Mouse (Mus musculus) hindbrain, embryonic 16.5 days (tissue): Measurements from ENCODE around the gene Iltifb. TPM values are rescaled to one million over a fixed set of nuclear protein-coding genes. Genes with fewer than 3 reads are reported as not detected.
"Not testable (repeated sequence)": the region's sequence is repeated elsewhere in the genome, so short reads cannot be mapped to it uniquely, and the experiment has no call there.

Experiments
- ATAC-seq: fragments of 200-750 bp; cut with Nextera tagmentation; 2 replicates; pipeline ENCODE4 v1.8.0; 2017; ENCODE audit warnings: moderate TSS enrichment, moderate library complexity
- H3K27ac ChIP-seq: fragments of 300-500 bp; sonication (generic); 2 replicates; pipeline ENCODE4 v1.5.1; 2014; ENCODE audit warnings: low read depth, mild to moderate bottlenecking, control low read depth, low read length, moderate library complexity
- H3K27me3 ChIP-seq: fragments of 300-500 bp; sonication (generic); replicated peaks from 2 replicates; pipeline ENCODE4 v1.6.1; 2014; ENCODE audit warnings: low read length; ENCODE audit not compliant: control insufficient read depth, insufficient read depth
- H3K36me3 ChIP-seq: fragments of 300-500 bp; sonication (generic); 2 replicates; pipeline ENCODE4 v1.6.1; 2014; ENCODE audit warnings: mild to moderate bottlenecking, low read length, moderate library complexity, mixed read lengths; ENCODE audit not compliant: control insufficient read depth, insufficient read depth
- H3K4me1 ChIP-seq: fragments of 300-500 bp; sonication (generic); 2 replicates; pipeline ENCODE4 v1.6.1; 2014; ENCODE audit warnings: low read depth, low read length; ENCODE audit not compliant: control insufficient read depth, insufficient read depth
- H3K4me2 ChIP-seq: fragments of 300-500 bp; sonication (generic); 2 replicates; pipeline ENCODE4 v1.6.1; 2014; ENCODE audit warnings: mild to moderate bottlenecking, low read length, control low read depth, moderate library complexity
- H3K4me3 ChIP-seq: fragments of 300-500 bp; sonication (generic); 2 replicates; pipeline ENCODE4 v1.5.1; 2014; ENCODE audit warnings: mild to moderate bottlenecking, low read length, control low read depth, moderate library complexity
- H3K9ac ChIP-seq: fragments of 300-500 bp; sonication (generic); 2 replicates; pipeline ENCODE4 v1.6.1; 2014; ENCODE audit warnings: low read depth, mild to moderate bottlenecking, control low read depth, low read length, moderate library complexity
- H3K9me3 ChIP-seq: fragments of 300-500 bp; sonication (generic); 2 replicates; pipeline ENCODE4 v1.6.1; 2014; ENCODE audit warnings: mild to moderate bottlenecking, low read length, moderate library complexity; ENCODE audit not compliant: control insufficient read depth
- WGBS: fragments of 180-500 bp; shearing (Covaris S2); extraction: QIAGEN DNeasy Blood & Tissue Kit; methylation state at CpG from one replicate; pipeline ENCODE4 v1.1.7; 2014; 5-methylcytosine and 5-hydroxymethylcytosine counted together
- polyA plus RNA-seq: library from polyadenylated mRNA; unstranded; fragments of >200 nt; fragmentation: Nextera tagmentation; extraction: Ambion mirVana; gene quantifications from 2 replicates; pipeline ENCODE4 v1.2.1, GENCODE M21; 2015

Iltifb gene
- polyA plus RNA-seq = 0.52 and 1.5 TPM in 2 replicates

- H3K4me2 ChIP-seq = no peak within 1 kb of the TSS
- H3K4me1 ChIP-seq = no peaks in the 10 kb centered on the region
- H3K4me3 ChIP-seq = no peak within 1 kb of the TSS
- no peaks in the 10 kb centered on the region for H3K27me3 ChIP-seq
- H3K27ac ChIP-seq = no peak within 1 kb of the TSS
- WGBS = 94% methylated on average over 6 of the region's 6 CpGs
- H3K9ac ChIP-seq = no peak within 1 kb of the TSS
- no peak for ATAC-seq
- no peaks in the 10 kb centered on the region for H3K36me3 ChIP-seq
- no peaks in the 10 kb centered on the region for H3K9me3 ChIP-seq
Measured at GRCm38 (mm10) chr10:118294938-118295337, at the start of gene Iltifb. Gene Iltifb (minus strand): TSS chr10:118295038.

DNA sequence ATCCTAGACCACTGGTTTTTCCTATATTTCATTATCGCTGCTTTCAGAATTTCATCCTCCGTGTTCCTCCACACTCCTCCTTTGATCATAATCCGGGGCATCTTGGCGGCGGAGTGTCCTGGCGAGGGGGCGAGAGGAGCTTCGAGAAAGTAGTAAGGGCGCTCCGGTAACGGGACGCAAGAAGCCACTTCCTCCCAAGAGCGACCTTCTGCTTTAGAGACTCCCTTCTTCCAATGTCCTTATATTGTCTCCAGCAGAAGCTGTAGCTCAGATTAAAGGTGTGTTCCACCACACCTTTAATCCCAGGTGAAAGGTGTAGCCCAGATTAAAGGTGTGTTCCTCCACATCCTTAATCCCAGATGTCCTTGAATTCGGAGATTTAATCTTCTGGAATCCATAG is 48.3 kb upstream of the Iltifb start, which contains the start of gene Gm9046:
Gene Gm9046, minus strand, starts transcription at position 101 of the 400 bp plus-strand sequence.
- not testable (repeated sequence) for H3K27me3 ChIP-seq, H3K36me3 ChIP-seq, H3K4me3 ChIP-seq, ATAC-seq, H3K9me3 ChIP-seq, H3K9ac ChIP-seq, H3K4me1 ChIP-seq, H3K4me2 ChIP-seq, H3K27ac ChIP-seq
- WGBS = no CpG with 5 or more reads among the region's 14 CpGs

DNA sequence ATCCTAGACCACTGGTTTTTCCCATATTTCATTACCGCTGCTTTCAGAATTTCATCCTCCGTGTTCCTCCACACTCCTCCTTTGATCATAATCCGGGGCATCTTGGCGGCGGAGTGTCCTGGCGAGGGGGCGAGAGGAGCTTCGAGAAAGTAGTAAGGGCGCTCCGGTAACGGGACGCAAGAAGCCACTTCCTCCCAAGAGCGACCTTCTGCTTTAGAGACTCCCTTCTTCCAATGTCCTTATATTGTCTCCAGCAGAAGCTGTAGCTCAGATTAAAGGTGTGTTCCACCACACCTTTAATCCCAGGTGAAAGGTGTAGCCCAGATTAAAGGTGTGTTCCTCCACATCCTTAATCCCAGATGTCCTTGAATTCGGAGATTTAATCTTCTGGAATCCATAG is 42.9 kb upstream of the Iltifb start, which contains the start of gene Gm9045:
Gene Gm9045, minus strand, starts transcription at position 101 of the 400 bp plus-strand sequence.
- ATAC-seq, H3K27ac ChIP-seq, H3K36me3 ChIP-seq, H3K4me3 ChIP-seq, H3K4me2 ChIP-seq, H3K27me3 ChIP-seq, H3K9me3 ChIP-seq, H3K4me1 ChIP-seq, H3K9ac ChIP-seq: not testable (repeated sequence)
- no CpG with 5 or more reads among the region's 14 CpGs for WGBS

DNA sequence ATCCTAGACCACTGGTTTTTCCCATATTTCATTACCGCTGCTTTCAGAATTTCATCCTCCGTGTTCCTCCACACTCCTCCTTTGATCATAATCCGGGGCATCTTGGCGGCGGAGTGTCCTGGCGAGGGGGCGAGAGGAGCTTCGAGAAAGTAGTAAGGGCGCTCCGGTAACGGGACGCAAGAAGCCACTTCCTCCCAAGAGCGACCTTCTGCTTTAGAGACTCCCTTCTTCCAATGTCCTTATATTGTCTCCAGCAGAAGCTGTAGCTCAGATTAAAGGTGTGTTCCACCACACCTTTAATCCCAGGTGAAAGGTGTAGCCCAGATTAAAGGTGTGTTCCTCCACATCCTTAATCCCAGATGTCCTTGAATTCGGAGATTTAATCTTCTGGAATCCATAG is 37.5 kb upstream of the Iltifb start, which contains the start of gene Gm9044:
Gene Gm9044, minus strand, starts transcription at position 101 of the 400 bp plus-strand sequence.
- not testable (repeated sequence) for H3K9ac ChIP-seq, H3K4me2 ChIP-seq, ATAC-seq, H3K36me3 ChIP-seq, H3K27me3 ChIP-seq, H3K4me3 ChIP-seq, H3K27ac ChIP-seq, H3K4me1 ChIP-seq, H3K9me3 ChIP-seq
- no CpG with 5 or more reads among the region's 14 CpGs for WGBS

- WGBS = no CpG with 5 or more reads among the region's 11 CpGs
- not testable (repeated sequence) for H3K27me3 ChIP-seq, H3K4me1 ChIP-seq, H3K4me3 ChIP-seq, H3K36me3 ChIP-seq, ATAC-seq, H3K9me3 ChIP-seq, H3K4me2 ChIP-seq, H3K9ac ChIP-seq, H3K27ac ChIP-seq
Measured at GRCm38 (mm10) chr10:118326869-118327268, 32.0 kb upstream of the Iltifb start, which contains the start of gene Gm9040. Gene Gm9040 (minus strand): TSS chr10:118326969.

DNA sequence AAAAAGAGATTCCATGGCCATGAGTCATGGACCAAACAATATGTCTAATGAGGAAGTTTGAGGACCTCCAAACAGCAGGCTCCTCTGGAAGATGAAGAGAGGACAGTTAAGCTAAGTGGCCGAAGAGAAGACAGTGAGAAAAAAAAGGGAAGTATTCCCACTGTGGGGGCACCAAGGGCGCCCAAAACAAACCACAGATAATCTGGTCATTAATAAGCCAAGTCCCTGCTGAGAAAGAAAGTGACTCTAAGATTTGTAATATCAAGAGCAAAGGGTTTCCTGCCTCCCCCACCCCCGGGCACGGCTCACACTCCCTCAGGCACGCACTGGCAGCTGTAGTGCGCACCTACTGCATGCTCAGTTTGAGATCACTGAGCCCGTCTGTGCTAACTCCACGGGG is 24.2 kb upstream of the Iltifb start:
- no peaks in the 10 kb centered on the region for H3K4me1 ChIP-seq
- H3K27me3 ChIP-seq = no peaks in the 10 kb centered on the region
- no peak for ATAC-seq
- H3K4me3 ChIP-seq = no peak overlapping the region
- WGBS = 87% methylated on average over 8 of the region's 8 CpGs
- no peak overlapping the region for H3K9ac ChIP-seq
- no peak overlapping the region for H3K4me2 ChIP-seq
- no peaks in the 10 kb centered on the region for H3K36me3 ChIP-seq
- H3K9me3 ChIP-seq = no peaks in the 10 kb centered on the region
- no peak overlapping the region for H3K27ac ChIP-seq

DNA sequence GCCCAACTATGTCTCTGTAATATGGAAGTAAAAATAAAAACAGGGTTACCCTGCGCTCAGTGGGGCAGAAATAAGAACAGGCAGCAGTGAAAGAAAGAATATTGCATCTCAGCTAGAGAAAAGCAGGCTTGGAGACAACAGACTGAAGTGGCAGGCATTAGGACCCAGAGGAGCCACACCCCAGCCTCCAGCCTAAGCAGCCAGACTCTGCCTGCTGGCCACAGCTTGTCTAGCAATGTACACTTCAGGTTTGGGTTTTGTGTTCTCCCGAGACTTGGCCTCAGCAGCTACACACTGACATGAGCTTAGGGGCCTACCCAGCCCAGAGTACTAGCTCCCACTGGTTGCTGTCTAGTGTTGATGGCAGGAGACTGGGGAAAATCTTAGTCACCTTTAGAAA is 7.3 kb upstream of the Iltifb start:
- WGBS = 42% methylated on average over 2 of the region's 2 CpGs
- H3K4me1 ChIP-seq, H3K4me3 ChIP-seq, ATAC-seq, H3K9ac ChIP-seq, H3K4me2 ChIP-seq, H3K27ac ChIP-seq, H3K9me3 ChIP-seq, H3K27me3 ChIP-seq, H3K36me3 ChIP-seq: not testable (repeated sequence)

GRCm38 (mm10) chr10:118283016-118283415 is 11.8 kb downstream of the Iltifb start:
- H3K36me3 ChIP-seq, H3K27me3 ChIP-seq, H3K4me1 ChIP-seq, ATAC-seq, H3K4me2 ChIP-seq, H3K9ac ChIP-seq, H3K9me3 ChIP-seq, H3K4me3 ChIP-seq, H3K27ac ChIP-seq: not testable (repeated sequence)
- WGBS = 91% methylated on average over 3 of the region's 5 CpGs

GRCm38 (mm10) chr10:118282565-118282964 is 12.3 kb downstream of the Iltifb start:
- not testable (repeated sequence) for H3K9me3 ChIP-seq, H3K4me3 ChIP-seq, H3K4me2 ChIP-seq, ATAC-seq, H3K4me1 ChIP-seq, H3K27me3 ChIP-seq, H3K9ac ChIP-seq, H3K36me3 ChIP-seq, H3K27ac ChIP-seq
- WGBS = 82% methylated on average over 6 of the region's 7 CpGs

DNA sequence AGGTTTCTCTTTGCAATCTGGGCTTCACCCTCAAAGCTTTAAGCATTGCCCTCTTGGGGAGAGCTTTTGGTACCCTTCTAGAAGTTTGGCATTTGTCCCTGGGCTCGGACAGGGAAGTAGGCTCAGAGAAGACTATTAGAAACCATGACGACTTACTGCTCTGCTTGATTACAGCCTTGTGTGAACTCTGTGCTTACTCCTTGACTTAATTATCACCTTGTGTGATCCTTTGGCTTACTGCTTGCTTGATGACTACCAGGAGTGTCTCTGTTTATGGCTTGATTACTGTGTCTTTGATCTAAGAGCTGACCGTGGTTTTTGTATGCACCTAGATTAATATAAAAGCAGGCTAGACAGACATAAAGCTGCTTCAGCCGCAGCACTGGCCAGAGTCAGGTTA is 16.8 kb downstream of the Iltifb start:
- not testable (repeated sequence) for H3K9me3 ChIP-seq, H3K27ac ChIP-seq, H3K4me1 ChIP-seq, H3K9ac ChIP-seq, H3K4me3 ChIP-seq, H3K36me3 ChIP-seq, ATAC-seq, H3K27me3 ChIP-seq, H3K4me2 ChIP-seq
- WGBS = no CpG with 5 or more reads among the region's 4 CpGs
